Mouse (Mus musculus) urinary bladder, postnatal 25 days (tissue): ENCODE measurements around the gene Bfsp1.

Experiments
- DNase-seq: peaks from one replicate; pipeline ENCODE4 v3.0.0; 2022; ENCODE audit warnings: low spot score

Gene Bfsp1

DNA sequence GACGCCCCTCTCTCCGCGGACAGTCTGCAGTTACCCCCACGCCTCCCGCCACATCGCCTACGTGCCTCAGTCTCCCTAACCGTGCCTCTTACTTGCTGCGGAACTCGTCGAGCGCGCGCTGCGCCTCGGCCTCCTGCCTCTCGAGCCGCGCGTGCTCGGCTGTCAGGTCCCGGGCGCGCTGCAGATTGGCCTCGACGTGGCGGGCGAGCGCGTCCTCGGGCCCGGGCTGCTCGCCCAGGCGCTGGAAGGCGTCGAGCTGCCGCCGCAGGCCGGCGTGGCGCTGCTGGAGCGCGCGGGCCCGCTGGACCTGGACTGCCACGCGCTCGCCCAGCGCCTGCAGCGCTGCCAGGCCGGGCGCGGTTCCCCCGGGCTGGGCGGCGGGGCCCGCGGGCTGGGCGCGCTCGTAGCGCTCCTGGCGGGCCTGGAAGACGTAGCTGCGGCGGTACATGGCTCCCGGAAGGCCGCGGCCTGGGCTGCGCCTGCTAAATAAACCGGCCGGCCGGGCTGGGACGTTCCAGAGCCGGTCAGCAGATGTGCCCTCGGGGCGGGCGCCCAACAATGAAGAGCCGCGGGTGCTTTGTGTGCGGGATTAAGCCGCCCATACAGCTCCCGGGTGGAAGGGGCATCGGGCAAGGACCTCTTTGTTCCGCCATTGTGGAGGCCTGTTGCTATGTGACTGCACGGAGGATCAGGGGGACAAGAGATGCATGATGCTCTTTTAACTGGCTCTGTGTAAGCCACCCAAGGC lies at the start of gene Bfsp1:
Gene Bfsp1, minus strand, starts transcription at position 690 of the 748 bp plus-strand sequence.
- DNase-seq, result peak; percentile 54

DNA sequence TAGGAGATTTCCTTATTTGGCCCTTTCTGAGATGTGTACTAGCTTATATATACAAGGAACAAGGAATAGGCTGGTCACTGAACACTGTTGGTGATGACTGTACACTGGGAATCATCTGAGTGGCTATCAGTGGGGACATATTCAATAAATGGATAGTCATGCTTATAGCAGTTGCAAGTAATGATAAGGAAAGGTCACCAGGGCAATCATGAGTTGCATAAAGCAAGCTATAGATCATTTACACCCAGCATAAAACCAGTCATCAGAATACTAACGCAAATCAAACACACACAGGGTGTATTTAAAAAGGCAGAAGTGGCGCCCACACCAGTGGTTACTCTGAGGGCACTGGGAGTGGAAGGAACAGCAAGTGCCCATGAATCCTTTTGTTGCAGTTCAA lies 49.2 kb upstream of the Bfsp1 start:
- DNase-seq, result no peak

DNA sequence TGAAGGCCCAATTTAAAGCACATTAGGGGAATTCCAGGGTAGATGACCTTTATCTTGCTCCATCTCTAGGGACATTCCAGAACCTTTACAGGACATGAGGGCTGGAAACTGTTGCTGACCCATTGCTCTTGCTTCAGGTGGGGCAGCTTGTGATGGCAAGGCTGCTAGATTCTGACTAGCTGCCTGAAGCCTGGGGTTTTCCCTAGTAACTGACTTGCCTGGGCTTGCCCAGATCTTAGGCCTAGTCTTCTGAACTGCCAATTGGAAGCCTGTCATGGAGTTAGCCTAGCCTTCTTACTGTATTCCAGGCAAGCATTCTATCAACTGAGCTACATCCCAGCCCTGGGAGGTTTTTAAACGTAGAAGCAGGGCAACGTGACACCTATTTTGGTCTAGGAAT lies 46.3 kb upstream of the Bfsp1 start:
- DNase-seq, result no peak

DNA sequence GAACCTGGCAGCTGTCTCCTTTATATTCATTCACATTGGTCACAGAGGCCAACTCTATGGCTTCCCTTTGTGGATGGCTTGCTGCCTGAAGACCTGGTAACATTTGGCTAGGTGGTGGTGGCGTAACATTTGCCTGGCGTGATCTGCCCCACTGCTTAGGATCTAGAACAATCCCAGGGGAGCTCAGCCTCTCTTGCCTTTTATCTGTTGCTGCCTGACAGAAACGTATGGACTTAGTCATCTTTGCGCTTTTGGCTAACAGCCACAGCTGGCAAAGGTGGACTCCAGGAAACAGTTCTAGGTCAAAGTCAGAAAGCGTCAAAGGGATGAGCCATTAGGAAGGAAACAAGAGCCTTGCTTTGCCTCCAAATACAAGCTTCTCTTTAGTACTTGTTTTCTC lies 41.9 kb upstream of the Bfsp1 start:
- DNase-seq, result no peak

DNA sequence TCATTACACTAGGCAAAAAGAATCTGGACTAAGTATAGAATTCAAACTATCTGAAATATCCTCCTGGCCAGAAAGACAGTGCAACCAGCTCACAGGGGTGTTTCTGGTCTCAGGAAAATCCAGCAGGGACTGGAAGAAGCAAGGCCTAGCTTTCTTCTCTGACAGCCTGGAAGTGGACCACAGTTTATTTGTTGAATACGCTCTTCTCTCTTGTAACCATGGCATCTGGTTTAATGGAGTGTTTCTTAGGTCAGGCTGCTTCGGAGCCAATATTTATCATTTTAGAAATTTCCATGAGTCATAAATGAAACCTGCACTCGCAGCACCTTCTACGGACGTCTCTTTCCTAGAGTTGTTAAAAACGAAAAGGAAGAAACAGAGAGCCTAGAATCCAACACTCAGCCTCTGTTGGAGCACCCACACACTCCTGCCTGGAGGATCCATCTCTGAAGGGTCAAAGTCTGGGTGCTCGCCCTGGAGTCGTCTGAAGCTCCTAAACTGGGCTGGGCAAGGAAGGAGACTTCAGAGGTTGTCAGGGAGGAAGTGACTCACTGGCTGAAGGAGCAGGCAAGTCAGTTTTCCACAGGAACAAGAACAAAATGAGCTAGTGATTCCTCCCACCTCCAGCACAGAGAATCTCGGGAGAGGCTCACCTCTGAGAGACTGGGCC lies 40.5 kb upstream of the Bfsp1 start:
- DNase-seq, result peak; percentile 33

DNA sequence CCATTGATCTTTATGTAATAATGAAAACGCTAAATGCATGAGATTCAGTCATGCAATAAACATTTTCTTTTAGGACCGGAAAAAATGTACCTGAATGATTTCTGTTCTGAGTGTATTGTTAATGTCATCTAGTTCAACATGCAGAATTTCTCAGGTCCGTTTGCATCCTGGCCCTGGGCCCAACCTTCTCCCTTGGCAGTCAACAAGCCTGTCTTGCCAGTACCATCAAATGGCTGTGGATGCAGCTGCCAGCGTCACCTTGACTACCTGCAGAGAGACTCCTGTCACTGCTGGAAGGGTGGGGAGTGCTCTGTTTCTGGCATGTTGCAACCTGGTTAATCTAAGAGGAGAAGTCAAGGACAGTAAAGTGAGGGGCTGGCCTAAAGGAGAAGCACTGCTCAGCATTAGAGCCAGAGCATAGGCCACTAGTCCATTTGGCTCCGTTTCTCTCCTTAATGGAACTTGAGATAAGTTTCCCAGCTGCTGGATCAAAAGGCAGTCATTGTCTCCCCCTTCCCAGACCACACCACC lies 37.9 kb upstream of the Bfsp1 start:
- no peak for DNase-seq

DNA sequence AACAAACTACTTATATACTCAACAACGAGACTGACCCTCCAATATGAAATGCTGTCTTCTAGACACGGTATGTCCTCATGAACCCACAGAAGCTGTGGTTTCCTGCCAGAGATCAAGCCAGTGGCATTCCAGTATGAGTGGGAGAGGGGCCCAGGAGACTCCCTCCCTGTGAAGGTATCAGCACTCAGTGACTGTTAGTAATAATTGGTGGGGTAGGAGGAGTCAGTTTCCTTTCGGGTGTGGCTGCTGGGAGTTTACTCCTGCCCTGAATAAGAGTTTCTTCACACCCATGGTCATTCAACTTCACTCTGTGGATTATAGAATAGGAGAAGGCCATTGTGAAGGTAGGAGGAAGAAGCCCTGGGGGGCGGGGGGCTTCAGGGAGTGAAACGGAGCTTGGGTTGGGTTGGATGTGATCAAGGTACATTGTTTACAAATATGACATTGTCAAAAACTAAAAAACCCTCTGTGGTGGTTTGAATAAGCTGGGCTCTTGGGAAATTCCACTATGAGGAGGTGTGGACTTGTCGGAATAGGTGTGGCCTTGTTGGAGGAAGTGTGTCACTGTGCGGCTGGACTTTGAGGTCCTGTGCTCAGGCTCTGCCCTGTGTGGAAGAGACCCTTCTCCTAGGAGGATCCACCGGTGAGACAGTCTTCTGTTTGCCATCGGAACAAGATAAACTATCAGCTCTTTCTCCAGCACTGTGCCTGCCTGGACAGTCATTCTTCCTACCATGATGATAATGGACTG lies 36.7 kb upstream of the Bfsp1 start:
- no peak for DNase-seq

DNA sequence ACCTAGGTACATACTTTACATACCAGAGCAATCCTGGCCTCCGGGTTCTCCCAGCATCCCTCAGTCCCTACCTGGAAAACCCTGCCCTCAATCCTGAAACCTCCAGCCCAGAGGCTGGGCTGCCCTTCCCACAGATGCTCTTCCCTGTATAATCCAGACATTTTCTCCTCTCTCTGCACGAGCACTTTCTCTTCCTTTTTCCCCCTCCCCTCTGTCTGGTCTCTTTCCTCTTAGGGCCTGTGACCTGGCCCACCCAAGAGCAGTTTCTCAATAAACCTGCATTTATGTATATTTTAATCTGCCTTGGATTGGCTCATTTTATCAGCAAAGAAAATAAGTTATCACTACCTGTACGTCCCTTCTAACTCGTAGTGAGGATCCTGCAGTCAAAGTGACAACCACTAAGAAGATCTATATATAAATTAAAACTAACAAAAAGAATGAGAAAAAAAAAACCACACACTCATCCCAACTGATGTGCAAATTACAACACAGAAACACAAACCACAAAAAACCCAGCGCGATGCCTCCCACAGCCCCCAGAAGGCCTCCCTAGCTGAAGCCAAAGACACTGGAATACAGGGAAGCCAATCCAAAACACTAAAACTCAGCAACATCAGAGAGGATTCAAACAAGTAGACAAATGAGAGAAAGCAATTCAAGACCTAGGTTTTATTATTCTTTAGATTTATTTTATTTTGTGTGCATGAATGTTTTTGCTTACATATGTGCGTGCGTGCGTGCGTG lies 28.5 kb upstream of the Bfsp1 start:
- DNase-seq, result no peak

DNA sequence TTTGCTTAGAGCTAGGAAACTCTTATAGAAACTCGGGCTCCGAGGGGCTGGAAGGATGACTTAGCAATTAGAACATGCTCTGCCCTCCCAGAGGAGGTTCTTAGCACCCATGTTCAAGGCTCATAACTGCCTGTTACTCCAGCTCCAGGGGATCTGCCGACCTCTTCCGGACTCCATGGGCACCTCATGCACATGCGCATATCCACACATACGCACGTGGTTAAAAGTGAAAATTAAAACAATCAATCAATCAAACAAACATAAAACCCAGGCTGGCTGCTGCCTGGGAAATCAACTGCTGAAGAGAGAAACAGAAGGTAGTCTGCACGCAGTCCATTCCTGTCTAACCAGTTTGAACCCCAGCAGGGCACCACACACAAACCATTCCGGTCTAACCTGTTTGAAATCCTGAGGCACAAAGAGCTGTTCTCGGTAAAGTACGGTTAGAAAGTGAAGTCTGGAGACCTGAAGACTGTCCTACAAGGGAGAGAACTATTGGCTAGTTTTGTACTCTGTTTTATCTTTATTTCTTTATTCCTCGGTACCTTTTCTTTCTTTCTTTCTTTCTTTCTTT lies 27.0 kb upstream of the Bfsp1 start:
- peak; percentile 52 for DNase-seq

DNA sequence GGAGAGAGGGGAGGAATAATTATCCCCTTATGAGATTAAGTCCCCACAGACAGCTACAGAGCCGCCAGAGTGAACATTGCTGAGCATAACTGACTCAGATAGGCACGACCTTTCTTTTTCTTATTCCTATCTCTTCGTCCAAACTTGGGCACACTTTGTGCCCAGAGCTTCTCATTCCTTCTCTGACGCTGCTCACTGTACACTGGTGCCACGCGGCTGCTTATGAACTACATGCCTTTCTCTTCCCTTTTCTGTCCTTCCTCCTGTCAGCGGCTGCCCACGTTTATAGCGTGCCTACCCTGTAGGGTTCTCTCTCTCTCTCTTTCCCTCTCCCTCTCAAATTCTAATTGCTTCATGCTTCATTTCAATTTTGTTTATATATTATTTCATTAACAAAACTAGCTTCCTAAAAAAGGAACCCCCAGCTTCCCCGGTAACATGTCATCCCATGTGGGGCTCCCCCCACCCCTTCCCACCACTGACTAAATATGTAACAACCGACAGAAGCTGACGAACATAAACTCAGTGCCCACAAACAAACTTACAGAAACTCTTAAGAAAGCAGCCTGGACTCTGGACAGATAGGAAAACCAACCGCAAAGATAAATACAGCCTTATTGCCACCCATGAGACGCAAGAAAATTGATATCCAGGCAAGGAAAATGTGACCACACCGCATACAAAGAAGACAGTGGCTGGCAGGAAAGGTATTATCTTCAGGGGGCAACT lies 26.3 kb upstream of the Bfsp1 start:
- DNase-seq, result no peak

DNA sequence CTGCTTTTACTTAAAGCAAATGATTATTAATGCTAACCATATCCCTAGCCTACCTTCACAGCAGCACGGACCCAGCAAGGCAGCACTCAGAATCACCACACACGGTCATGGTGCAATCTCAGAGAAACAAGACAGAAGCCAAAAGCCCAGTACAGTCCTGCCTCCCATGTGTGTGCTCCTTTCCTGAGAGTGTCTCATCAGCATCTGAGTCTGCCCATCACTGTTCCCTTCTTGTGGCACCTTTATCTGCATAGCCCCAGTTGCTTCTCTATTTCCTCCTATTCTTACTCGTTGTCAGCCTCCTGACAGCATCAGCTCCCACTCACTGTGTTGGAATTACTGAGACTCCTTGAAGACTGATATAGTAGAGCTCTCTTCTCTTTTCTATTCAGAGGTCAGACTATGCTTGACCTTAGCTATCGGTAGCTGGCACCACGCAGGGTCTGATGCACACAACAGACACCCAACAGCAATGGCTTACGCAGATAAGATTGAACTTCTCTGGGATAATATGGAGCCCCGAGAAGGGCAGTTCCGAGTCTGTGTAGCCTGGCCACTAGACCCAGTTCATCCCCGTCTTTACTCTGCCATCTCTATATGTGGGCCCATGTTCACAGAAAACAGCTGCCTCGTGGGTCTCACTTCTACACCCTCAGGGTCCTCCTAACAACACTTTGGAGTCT lies 19.8 kb upstream of the Bfsp1 start:
- DNase-seq, result no peak

DNA sequence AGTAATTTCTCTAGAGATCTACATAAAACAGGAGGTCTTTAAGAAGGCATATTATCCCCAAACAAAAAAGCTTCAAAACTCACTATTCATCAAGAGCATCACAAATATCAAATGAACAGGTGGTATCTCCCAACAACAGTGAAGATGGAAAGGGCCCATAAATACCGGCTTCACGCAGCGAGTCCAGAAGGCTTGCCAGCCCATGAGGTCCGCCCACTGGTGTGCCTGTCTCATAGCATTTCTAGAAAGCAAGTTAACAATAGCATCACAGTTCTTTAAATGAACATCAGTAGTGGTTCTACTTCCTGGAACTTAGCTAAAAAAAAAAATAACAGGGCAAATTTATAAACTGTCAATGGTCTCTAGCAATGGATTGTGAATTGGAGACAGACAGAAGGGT lies 19.0 kb upstream of the Bfsp1 start:
- no peak for DNase-seq

DNA sequence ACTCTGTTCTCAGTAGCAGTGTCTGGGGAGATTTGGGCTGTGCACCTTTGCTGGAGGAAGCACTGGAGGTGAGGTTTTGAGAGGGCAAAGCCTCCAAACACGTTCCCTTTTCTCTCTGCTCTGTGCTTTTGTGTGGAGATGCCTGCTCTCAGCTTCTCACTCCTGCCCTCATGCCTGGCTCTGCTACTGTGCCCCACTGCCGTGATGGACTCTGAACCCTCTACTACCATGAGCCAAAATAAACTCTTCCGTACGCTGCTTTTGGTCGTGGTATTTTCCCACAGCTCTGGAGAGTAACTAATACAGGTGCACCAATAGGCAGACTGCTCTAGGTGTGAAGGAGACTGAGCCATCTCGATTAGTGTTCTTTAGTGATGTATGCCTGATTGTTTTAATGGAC lies 16.3 kb upstream of the Bfsp1 start:
- DNase-seq, result no peak

DNA sequence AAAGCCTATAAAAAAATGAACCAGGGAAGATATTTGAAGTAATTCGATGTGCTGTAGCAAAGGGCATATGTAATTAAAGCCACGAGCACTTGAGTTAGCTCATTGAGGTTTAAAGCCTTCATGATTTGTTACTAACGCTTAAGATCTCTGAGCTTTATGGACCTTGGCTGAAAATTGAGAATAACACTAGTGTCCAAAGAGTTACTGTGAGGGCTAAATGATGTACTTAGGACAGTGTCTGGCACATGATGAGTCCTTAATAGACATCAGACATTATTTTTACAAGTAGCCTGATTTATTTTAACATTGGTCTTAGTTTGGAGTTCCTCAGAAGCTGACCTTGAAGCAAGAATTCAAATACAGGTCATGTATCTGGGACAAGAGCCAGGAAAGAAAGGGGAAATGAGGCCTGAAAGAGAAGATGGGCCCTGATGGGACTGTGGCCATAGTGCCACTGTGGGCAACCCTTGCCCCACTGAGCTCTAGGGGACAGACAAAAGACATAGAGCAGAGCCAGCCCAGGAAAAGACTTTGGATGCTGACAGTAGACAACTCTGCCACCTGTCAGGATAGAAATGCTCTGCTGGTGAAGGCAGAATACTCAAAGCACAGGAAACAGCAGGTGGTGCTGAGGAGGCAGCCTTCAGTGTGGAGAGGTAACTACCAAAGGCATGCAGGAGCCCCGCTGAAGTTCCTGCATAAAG lies 14.1 kb upstream of the Bfsp1 start:
- DNase-seq, result no peak

DNA sequence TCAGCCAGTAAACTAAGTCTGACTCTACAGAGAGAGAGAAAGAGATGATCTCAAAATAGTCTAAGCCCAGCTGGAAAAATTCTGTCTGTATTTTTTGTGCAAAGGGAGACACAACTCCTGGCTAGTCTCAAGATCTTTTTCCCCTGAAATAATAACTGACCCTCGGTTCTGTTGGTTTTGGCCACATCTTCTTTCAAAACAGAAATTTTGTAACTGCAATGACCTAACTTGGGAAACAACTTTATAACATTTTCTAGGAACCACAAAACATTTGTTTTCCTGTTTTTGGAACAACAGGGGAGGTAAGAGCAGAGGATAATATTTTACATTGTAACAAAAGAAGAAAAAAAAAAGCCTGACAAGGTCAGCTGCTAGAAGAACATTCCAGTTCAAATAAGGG lies 13.1 kb upstream of the Bfsp1 start:
- DNase-seq, result no peak

DNA sequence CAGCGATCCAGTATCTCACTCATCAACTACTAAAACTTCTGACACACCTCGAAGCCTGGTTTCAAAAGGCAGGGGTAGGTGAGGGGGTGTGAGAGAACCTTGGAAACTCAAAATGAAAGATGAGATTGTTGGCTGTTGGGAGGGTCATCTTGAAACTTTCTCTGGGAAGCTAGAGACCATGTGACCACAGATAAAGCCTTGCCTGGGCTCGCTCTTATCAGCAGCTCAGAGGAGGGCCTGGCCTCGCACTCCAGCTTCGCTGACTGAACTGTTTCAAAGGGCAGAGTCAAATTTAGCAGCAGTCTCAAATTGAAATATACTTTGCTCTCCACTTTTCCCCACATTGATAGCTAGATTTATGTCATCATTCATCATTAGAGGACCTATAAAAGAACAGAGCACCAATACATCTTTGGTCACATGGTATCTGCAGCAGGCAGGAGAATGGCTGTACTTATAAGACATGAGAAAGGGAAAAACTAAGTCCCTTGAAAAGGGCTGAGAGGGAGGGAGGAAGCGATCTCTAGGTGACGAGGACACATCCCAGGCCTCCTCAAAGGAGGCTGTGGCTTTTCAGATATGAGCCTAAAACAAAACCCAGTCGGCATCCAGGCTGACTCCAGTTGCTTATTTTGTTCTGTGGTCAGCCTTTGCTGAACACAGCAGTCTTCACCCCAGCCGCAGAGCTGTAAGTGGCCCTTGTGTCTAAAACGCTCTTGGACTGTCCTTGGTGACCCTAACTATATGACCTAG lies 8.1 kb upstream of the Bfsp1 start:
- DNase-seq, result no peak

DNA sequence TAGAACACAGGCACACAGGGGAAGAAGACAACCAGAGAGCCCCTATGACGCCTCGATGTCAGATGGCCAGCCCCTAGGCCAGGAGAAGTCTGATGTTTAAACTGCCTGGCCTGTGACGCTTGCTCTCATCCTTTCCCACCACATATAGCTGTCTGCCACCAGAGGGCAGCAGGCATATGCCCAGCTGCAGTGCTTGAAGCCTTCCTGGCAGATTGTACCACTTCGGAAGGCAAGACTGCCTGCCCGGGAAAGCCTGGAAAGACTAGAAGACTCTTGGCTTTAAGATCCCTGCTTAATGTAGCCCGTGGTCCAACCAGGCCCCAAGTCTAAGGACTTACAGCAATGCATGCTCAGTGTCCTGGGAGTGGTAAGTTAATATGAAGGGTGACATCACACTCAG lies 4.4 kb upstream of the Bfsp1 start:
- peak; percentile 72 for DNase-seq

DNA sequence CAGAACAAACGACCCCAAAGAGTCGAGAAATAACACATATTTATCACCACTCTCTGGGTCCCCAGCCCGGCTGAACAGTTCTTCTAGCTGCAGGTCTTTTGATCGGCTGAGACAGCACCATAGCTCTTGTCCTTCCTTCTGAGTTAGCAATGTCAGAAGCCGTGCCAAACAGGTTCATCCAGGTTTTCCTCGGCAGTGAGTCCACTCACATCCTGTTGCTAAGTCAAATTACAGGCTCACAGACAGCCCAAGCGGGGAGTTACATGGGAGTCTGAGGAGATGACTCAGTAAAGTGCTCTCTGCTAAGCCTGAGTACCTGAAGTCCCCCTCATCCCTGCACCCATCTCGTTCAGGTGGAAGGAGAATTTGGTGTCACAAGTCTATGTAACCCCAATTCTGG lies 1.6 kb upstream of the Bfsp1 start:
- DNase-seq, result peak; percentile 47

DNA sequence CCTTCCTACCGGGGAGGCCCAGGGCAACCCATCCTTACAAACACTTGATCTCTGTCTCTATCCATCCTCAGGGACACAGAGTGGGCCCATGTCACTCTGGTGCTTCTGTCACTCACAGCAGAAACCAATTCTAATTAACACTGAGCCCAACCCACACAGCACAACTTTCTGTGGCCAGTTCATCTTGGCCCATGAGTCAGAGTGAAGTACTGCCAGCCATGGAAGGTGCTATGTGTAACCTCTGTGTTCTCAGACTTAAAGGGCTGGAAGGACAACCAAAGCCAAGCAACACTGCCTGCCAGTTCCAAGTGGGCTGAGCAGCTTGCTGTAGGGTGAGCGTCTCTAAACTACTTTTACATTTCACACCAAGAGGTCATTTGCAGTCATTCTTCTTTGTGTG lies 3.8 kb downstream of the Bfsp1 start:
- DNase-seq, result no peak
